Comparison of ENCODE assay signal across 21 mouse cellular contexts in the genomic region with DNA sequence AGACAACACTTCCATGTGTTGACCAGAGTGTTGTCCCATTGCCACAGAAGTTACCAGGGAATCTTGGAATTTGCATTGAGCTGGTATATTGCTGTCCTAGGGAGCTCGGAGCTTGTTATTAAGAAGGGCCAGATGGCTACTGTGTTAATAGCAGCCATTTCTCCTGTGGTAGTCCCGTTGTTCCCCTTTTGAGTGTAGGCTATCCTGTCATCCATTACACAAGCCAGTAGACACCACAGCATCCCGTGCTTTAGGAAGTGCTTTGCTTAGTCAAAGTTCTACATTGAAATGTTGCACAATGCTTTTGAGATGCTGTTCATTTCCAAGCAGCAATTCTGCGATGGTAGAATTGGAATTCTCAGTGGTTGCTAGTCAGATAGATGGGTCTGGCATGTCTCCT. TPM values are rescaled to one million over a fixed set of nuclear protein-coding genes. Genes with fewer than 3 reads are reported as not detected.
A peak's percentile ranks its signal among the peaks of the same experiment; 100 is the strongest.
DNase-seq lines count a peak whose midpoint lies in the region; ATAC-seq lines count a peak whose summit lies in the region.
"Had no signal": no experiment of that assay in that cellular context is flagged by ENCODE, and none has a peak within 500 bp of the region (broad histone marks: within the 10 kb centered on the region; RNA-seq: fewer than 3 reads in every experiment).

No protein-coding gene starts in this region.

- no peak overlapping the region for H3K27ac ChIP-seq in forebrain, embryonic 14.5 days (ENCODE audit: low read depth, low read length)

- peaks cover 51% of the 10 kb centered on the region for H3K36me3 ChIP-seq in forebrain, embryonic 14.5 days (ENCODE audit: control insufficient read depth, insufficient read depth, low read length)

- WGBS in forebrain, embryonic 14.5 days, result 91% methylated on average over 4 of the region's 4 CpGs

- H3K9ac ChIP-seq in forebrain, embryonic 14.5 days (ENCODE audit: low read length), result no peak overlapping the region

- H3K4me3 ChIP-seq in forebrain, embryonic 14.5 days (ENCODE audit: low read depth, low read length), result no peak overlapping the region

- peak; percentile 42 for DNase-seq in 416B (ENCODE audit: low read depth)
- DNase-seq in forebrain, embryonic 14.5 days (ENCODE audit: low spot score), result no peak
- no peak for DNase-seq in kidney, postnatal 25 days
- DNase-seq: adrenal gland, adult 2 months; adrenal gland, adult 8-10 months; adrenal gland, postnatal 10 days; adrenal gland, postnatal 14 days; adrenal gland, postnatal 25 days; adrenal gland, postnatal 36 days; B cell, adult 2 months; cerebellum, adult 11 months; cerebellum, adult 11-12 months; cerebellum, adult 18-20 months; cerebellum, adult 2 months had no signal

- H3K27me3 ChIP-seq in forebrain, embryonic 14.5 days (replicated peaks; ENCODE audit: control insufficient read depth, insufficient read depth, low read length), result no peaks in the 10 kb centered on the region
- H3K27me3 ChIP-seq: CH12.LX, Patski had no signal

- H3K4me1 ChIP-seq in forebrain, embryonic 14.5 days (ENCODE audit: control insufficient read depth, insufficient read depth, low read length), result no peaks in the 10 kb centered on the region

- no peaks in the 10 kb centered on the region for H3K9me3 ChIP-seq in forebrain, embryonic 14.5 days (replicated peaks; ENCODE audit: control insufficient read depth, low read length)

- ATAC-seq in granulocyte monocyte progenitor cell, adult 5-6 weeks (replicated peaks; ENCODE audit: poor library complexity, severe bottlenecking), result peak; percentile 78
- ATAC-seq in megakaryocyte progenitor cell, adult 5-6 weeks (replicated peaks; ENCODE audit: poor library complexity), result peak; percentile 58
- ATAC-seq in forebrain, embryonic 14.5 days, result no peak
- no peak for ATAC-seq in frontal cortex, adult (ENCODE audit: low TSS enrichment)
- ATAC-seq: activated CD4-positive, CD25-positive, alpha-beta regulatory T cell, adult 4 months; CD4-positive, CD25-positive, alpha-beta regulatory T cell, adult 4 months; Patski had no signal

- H3K4me2 ChIP-seq in forebrain, embryonic 14.5 days (ENCODE audit: low read length), result no peak overlapping the region

RNA-seq across cellular contexts. Expression of a gene that starts 54.2 kb away (rescaled TPM):
- 15.7 and 30.6 TPM in 2 replicates for total RNA-seq in granulocyte monocyte progenitor cell, adult 5-6 weeks (2014; fragmentation: Nextera tagmentation)
- total RNA-seq in granulocyte monocyte progenitor cell, adult 5-6 weeks (2017), result 15.7 and 24.6 TPM in 2 replicates
- total RNA-seq in megakaryocyte progenitor cell, adult 5-6 weeks (2015), result 16.8 and 33.0 TPM in 2 replicates
- 26.9 and 27.4 TPM in 2 replicates for total RNA-seq in megakaryocyte progenitor cell, adult 5-6 weeks (2017)
- 33.0 and 36.9 TPM in 2 replicates for polyA plus RNA-seq in forebrain, embryonic 14.5 days (2014; fragmentation: Nextera tagmentation; extraction: Ambion mirVana)

Comparison
In these comparisons a context has a peak if more than half of its experiments do, and no peak if none do; other contexts are left out.
1. ATAC-seq: peak in granulocyte monocyte progenitor cell, adult 5-6 weeks (single experiment) and megakaryocyte progenitor cell, adult 5-6 weeks (single experiment); none in forebrain, embryonic 14.5 days (single experiment) and frontal cortex, adult (single experiment).